Mouse (Mus musculus) erythroblast, adult 5-6 weeks (primary cell): ENCODE results near the gene Khnyn. TPM values are rescaled to one million over a fixed set of nuclear protein-coding genes. Genes with fewer than 3 reads are reported as not detected.
A peak's percentile ranks its signal among the peaks of the same experiment; 100 is the strongest.

Experiments
- ATAC-seq: replicated peaks from 2 replicates; pipeline ENCODE4 v1.8.0; 2016; ENCODE audit warnings: moderate number of reproducible peaks, mild to moderate bottlenecking, moderate TSS enrichment, inconsistent platforms; ENCODE audit not compliant: poor library complexity, low FRiP score, severe bottlenecking
- total RNA-seq, 2 experiments: library from RNA; stranded (forward) in 1 of 2; stranded (reverse) in 1 of 2; fragments of 150-400 nt in 1 of 2; fragments of 200-764, 138-1000 nt in 1 of 2; gene quantifications; 2 replicates each; pipeline versions ENCODE4 v1.2.3 to v1.2.4; 2015 to 2017; ENCODE audit warnings: low replicate concordance in 2 of 2

The Khnyn gene
- total RNA-seq, 2 experiments from 2014 or later, result 30.7 to 122 TPM

GRCm38 (mm10) chr14:55872039-55872438 is 12.7 kb upstream of the Khnyn start:
- no peak for ATAC-seq

- ATAC-seq, result no peak
Observed at GRCm38 (mm10) chr14:55872551-55872950, 12.2 kb upstream of the Khnyn start.

GRCm38 (mm10) chr14:55873242-55873713 is 11.5 kb upstream of the Khnyn start:
- ATAC-seq, result 0 out of 2 replicates have a peak, but pooled peaks have one; percentile 15

- ATAC-seq, result 0 out of 2 replicates have a peak, but pooled peaks have one; percentile 47
Observed at GRCm38 (mm10) chr14:55873714-55874683, 10.7 kb upstream of the Khnyn start.

GRCm38 (mm10) chr14:55877469-55878315 is 7.1 kb upstream of the Khnyn start:
- no peak for ATAC-seq

GRCm38 (mm10) chr14:55878316-55878940 is 6.3 kb upstream of the Khnyn start:
- ATAC-seq, result no peak

- peak; percentile 86 for ATAC-seq
Observed at GRCm38 (mm10) chr14:55879623-55880022, 5.1 kb upstream of the Khnyn start.

- no peak for ATAC-seq
Observed at GRCm38 (mm10) chr14:55880982-55881381, 3.8 kb upstream of the Khnyn start.

GRCm38 (mm10) chr14:55882171-55882641 is 2.5 kb upstream of the Khnyn start:
- ATAC-seq, result no peak

- ATAC-seq, result no peak
Observed at GRCm38 (mm10) chr14:55883149-55883661, 1.5 kb upstream of the Khnyn start.

GRCm38 (mm10) chr14:55883663-55884062 is 1.1 kb upstream of the Khnyn start:
- ATAC-seq, result no peak

- no peak for ATAC-seq
Observed at GRCm38 (mm10) chr14:55884166-55884565, 581 bp upstream of the Khnyn start, which contains the start of gene Cbln3. TSS of gene Cbln3 (minus strand) at chr14:55884392.

- peak; percentile 75 for ATAC-seq
Observed at GRCm38 (mm10) chr14:55885114-55885790, 505 bp downstream of the Khnyn start.

- 0 out of 2 replicates have a peak, but pooled peaks have one; percentile 32 for ATAC-seq
Observed at GRCm38 (mm10) chr14:55885791-55886271, 1.1 kb downstream of the Khnyn start.

GRCm38 (mm10) chr14:55886571-55887382 is 2.0 kb downstream of the Khnyn start:
- no peak for ATAC-seq

- 0 out of 2 replicates have a peak, but pooled peaks have one; percentile 14 for ATAC-seq
Observed at GRCm38 (mm10) chr14:55897671-55898070, 12.9 kb downstream of the Khnyn start.

- no peak for ATAC-seq
Observed at GRCm38 (mm10) chr14:55898947-55899346, 14.2 kb downstream of the Khnyn start.
